Mouse (Mus musculus): ENCODE results near the gene Hpcal1.

The Hpcal1 gene

GRCm38 (mm10) chr12:17688913-17689312 is 1.7 kb upstream of the Hpcal1 start:
- no peak for DNase-seq

GRCm38 (mm10) chr12:17689931-17690563 is 609 bp upstream of the Hpcal1 start:
- no peak for DNase-seq

GRCm38 (mm10) chr12:17691320-17691876 is 742 bp downstream of the Hpcal1 start:
- DNase-seq, result peak; percentile 59

- DNase-seq, result peak; percentile 39
These were observed 1.2 kb downstream of the Hpcal1 start for GRCm38 (mm10) chr12:17691891-17692321.

GRCm38 (mm10) chr12:17692356-17692755 is 1.7 kb downstream of the Hpcal1 start:
- DNase-seq, result no peak

GRCm38 (mm10) chr12:17692953-17693352 is 2.3 kb downstream of the Hpcal1 start:
- no peak for DNase-seq

GRCm38 (mm10) chr12:17694589-17695115 is 4.0 kb downstream of the Hpcal1 start:
- DNase-seq, result peak; percentile 59

GRCm38 (mm10) chr12:17696395-17696794 is 5.7 kb downstream of the Hpcal1 start:
- no peak for DNase-seq

- DNase-seq, result no peak
These were observed 8.3 kb downstream of the Hpcal1 start for GRCm38 (mm10) chr12:17698934-17699333.

- peak; percentile 44 for DNase-seq
These were observed 8.8 kb downstream of the Hpcal1 start for GRCm38 (mm10) chr12:17699480-17699879.

- peak; percentile 26 for DNase-seq
These were observed 10.6 kb downstream of the Hpcal1 start for GRCm38 (mm10) chr12:17701131-17701720.

- peak; percentile 28 for DNase-seq
These were observed 11.1 kb downstream of the Hpcal1 start for GRCm38 (mm10) chr12:17701795-17702194.

- DNase-seq, result peak; percentile 73
These were observed 11.7 kb downstream of the Hpcal1 start for GRCm38 (mm10) chr12:17702257-17702943.

- DNase-seq, result no peak
These were observed 12.3 kb downstream of the Hpcal1 start for GRCm38 (mm10) chr12:17702944-17703335.

- DNase-seq, result no peak
These were observed 13.2 kb downstream of the Hpcal1 start for GRCm38 (mm10) chr12:17703866-17704265.

- DNase-seq, result no peak
These were observed 16.8 kb downstream of the Hpcal1 start for GRCm38 (mm10) chr12:17707472-17707871.

GRCm38 (mm10) chr12:17709451-17709850 is 18.8 kb downstream of the Hpcal1 start:
- DNase-seq, result no peak

- DNase-seq, result peak; percentile 51
These were observed 19.5 kb downstream of the Hpcal1 start for GRCm38 (mm10) chr12:17709926-17710746.

- peak; percentile 54 for DNase-seq
These were observed 20.1 kb downstream of the Hpcal1 start for GRCm38 (mm10) chr12:17710747-17711092.

GRCm38 (mm10) chr12:17711731-17712388 is 21.2 kb downstream of the Hpcal1 start:
- DNase-seq, result peak; percentile 59

- DNase-seq, result no peak
These were observed 21.9 kb downstream of the Hpcal1 start for GRCm38 (mm10) chr12:17712571-17712970.

All from kidney, postnatal 14 days (tissue).